Mouse (Mus musculus): ENCODE data around the gene Spag6.

- TF ChIP-seq FLI1 (IDR thresholded peaks at IDR 0.05; ENCODE audit: low read length) (no peak), GATA1 (IDR thresholded peaks at IDR 0.05; ENCODE audit: borderline replicate concordance, low read length) (no peak)
Observed at GRCm38 (mm10) chr2:18765481-18766249, 71.8 kb downstream of the Spag6 start.

Measured in megakaryocyte, embryonic 14.5 days (primary cell).